Mouse (Mus musculus) forebrain, embryonic 11.5 days (tissue): Measurements from ENCODE around the gene Hivep3. TPM values are rescaled to one million over a fixed set of nuclear protein-coding genes. Genes with fewer than 3 reads are reported as not detected.

ENCODE experiments used
- ATAC-seq: fragments of 200-750 bp; cut with Nextera tagmentation; replicated peaks from 2 replicates; pipeline ENCODE4 v1.8.0; 2017; ENCODE audit warnings: moderate TSS enrichment; ENCODE audit not compliant: low FRiP score
- DNase-seq: peaks from one replicate; pipeline ENCODE4 v3.0.0-alpha.2; 2017; ENCODE audit warnings: low spot score
- H3K27ac ChIP-seq: fragments of 300-500 bp; sonication (generic); 2 replicates; pipeline ENCODE4 v1.5.1; 2014; ENCODE audit warnings: low read depth, low read length
- H3K27me3 ChIP-seq: fragments of 300-500 bp; sonication (generic); 2 replicates; pipeline ENCODE4 v1.6.1; 2014; ENCODE audit warnings: mild to moderate bottlenecking, low read length, mixed read lengths; ENCODE audit not compliant: control insufficient read depth, insufficient read depth
- H3K36me3 ChIP-seq: fragments of 300-500 bp; sonication (generic); 2 replicates; pipeline ENCODE4 v1.6.1; 2014; ENCODE audit warnings: mild to moderate bottlenecking, low read length, moderate library complexity, mixed read lengths; ENCODE audit not compliant: control insufficient read depth, insufficient read depth
- H3K4me1 ChIP-seq: fragments of 300-500 bp; sonication (generic); replicated peaks from 2 replicates; pipeline ENCODE4 v1.6.1; 2014; ENCODE audit warnings: low read length, mixed read lengths; ENCODE audit not compliant: control insufficient read depth, insufficient read depth
- H3K4me2 ChIP-seq: fragments of 300-500 bp; sonication (generic); 2 replicates; pipeline ENCODE4 v1.6.1; 2014; ENCODE audit warnings: low read depth, mild to moderate bottlenecking, low read length, moderate library complexity, mixed read lengths; ENCODE audit not compliant: severe bottlenecking
- H3K4me3 ChIP-seq: fragments of 300-500 bp; sonication (generic); 2 replicates; pipeline ENCODE4 v1.5.1; 2014; ENCODE audit warnings: low read depth, low read length
- H3K9ac ChIP-seq: fragments of 300-500 bp; sonication (generic); 2 replicates; pipeline ENCODE4 v1.6.1; 2014; ENCODE audit warnings: low read length
- H3K9me3 ChIP-seq: fragments of 300-500 bp; sonication (generic); 2 replicates; pipeline ENCODE4 v1.6.1; 2016; ENCODE audit warnings: low read length, mixed read lengths; ENCODE audit not compliant: control insufficient read depth
- WGBS: fragments of 180-500 bp; shearing (Covaris S2); extraction: QIAGEN DNeasy Blood & Tissue Kit; methylation state at CpG from one replicate; pipeline ENCODE4 v1.1.7; 2014; 5-methylcytosine and 5-hydroxymethylcytosine counted together
- polyA plus RNA-seq: library from polyadenylated mRNA; unstranded; fragments of >200 nt; fragmentation: Nextera tagmentation; extraction: Ambion mirVana; gene quantifications from 2 replicates; pipeline ENCODE4 v1.2.1, GENCODE M21; 2014

The Hivep3 gene
- polyA plus RNA-seq, 1 experiment from 2014 or later, result 2.2 TPM

GRCm38 (mm10) chr4:119937876-119938275, 204.3 kb downstream of the Hivep3 start:
- H3K27ac ChIP-seq, result no peak overlapping the region
- no peak overlapping the region for H3K9ac ChIP-seq

GRCm38 (mm10) chr4:119938518-119938917, 204.9 kb downstream of the Hivep3 start:
- Histone ChIP-seq H3K4me2 (no peak overlapping the region), H3K4me1 (no peaks in the 10 kb centered on the region), H3K27ac (no peak overlapping the region), H3K36me3 (no peaks in the 10 kb centered on the region), H3K4me3 (no peak overlapping the region), H3K27me3 (no peaks in the 10 kb centered on the region), H3K9ac (no peak overlapping the region), H3K9me3 (no peaks in the 10 kb centered on the region)
- no peak for ATAC-seq
- WGBS, result 83% methylated on average over 4 of the region's 4 CpGs
- no peak for DNase-seq

More at GRCm38 (mm10) chr4:119937876-119938275, 204.3 kb downstream of the Hivep3 start:
- H3K4me3 ChIP-seq, result no peak overlapping the region
- H3K4me1 ChIP-seq, result no peaks in the 10 kb centered on the region
- no peaks in the 10 kb centered on the region for H3K36me3 ChIP-seq
- DNase-seq (no peak), ATAC-seq (no peak)
- no peaks in the 10 kb centered on the region for H3K9me3 ChIP-seq
- H3K27me3 ChIP-seq, result no peaks in the 10 kb centered on the region
- 73% methylated on average over 7 of the region's 7 CpGs for WGBS
- H3K4me2 ChIP-seq, result no peak overlapping the region

- whole genome bisulfite sequencing, result 81% methylated on average over 6 of the region's 6 CpGs
- no peak overlapping the region for H3K4me2 ChIP-seq
- ATAC-seq (no peak), DNase-seq (no peak)
- H3K9ac ChIP-seq, result no peak overlapping the region
- no peaks in the 10 kb centered on the region for H3K36me3 ChIP-seq
- H3K27ac ChIP-seq, result no peak overlapping the region
- H3K9me3 ChIP-seq, result no peaks in the 10 kb centered on the region
- H3K27me3 ChIP-seq, result no peaks in the 10 kb centered on the region
- no peak overlapping the region for H3K4me3 ChIP-seq
- H3K4me1 ChIP-seq, result no peaks in the 10 kb centered on the region
Measured at GRCm38 (mm10) chr4:119939786-119940185, 206.2 kb downstream of the Hivep3 start.

- Histone ChIP-seq H3K9me3 (no peaks in the 10 kb centered on the region; the same call in 1 of the 2 replicates), H3K9ac (no peak overlapping the region), H3K27ac (no peak overlapping the region), H3K4me3 (no peak overlapping the region), H3K36me3 (no peaks in the 10 kb centered on the region), H3K4me2 (no peak overlapping the region), H3K4me1 (no peaks in the 10 kb centered on the region), H3K27me3 (no peaks in the 10 kb centered on the region)
- ATAC-seq, result no peak
- DNase-seq, result no peak
- 51% methylated on average over 3 of the region's 3 CpGs for WGBS
Measured at GRCm38 (mm10) chr4:119946224-119946887, 212.8 kb downstream of the Hivep3 start.

GRCm38 (mm10) chr4:119947232-119948162, 213.9 kb downstream of the Hivep3 start:
- Histone ChIP-seq H3K36me3 (no peaks in the 10 kb centered on the region), H3K4me1 (no peaks in the 10 kb centered on the region), H3K27ac (no peak overlapping the region), H3K9ac (no peak overlapping the region), H3K4me2 (no peak overlapping the region), H3K27me3 (no peaks in the 10 kb centered on the region), H3K4me3 (no peak overlapping the region), H3K9me3 (no peaks in the 10 kb centered on the region; the same call in 1 of the 2 replicates)
- ATAC-seq (no peak), DNase-seq (no peak)
- WGBS, result 81% methylated on average over 12 of the region's 12 CpGs

GRCm38 (mm10) chr4:119948406-119948805, 214.8 kb downstream of the Hivep3 start:
- no peak overlapping the region for H3K9ac ChIP-seq
- H3K27me3 ChIP-seq, result no peaks in the 10 kb centered on the region
- no peak overlapping the region for H3K4me3 ChIP-seq
- WGBS, result 88% methylated on average over 6 of the region's 6 CpGs
- ATAC-seq, result no peak
- no peaks in the 10 kb centered on the region; the same call in 1 of the 2 replicates for H3K9me3 ChIP-seq
- H3K4me2 ChIP-seq, result no peak overlapping the region
- DNase-seq, result no peak
- no peak overlapping the region for H3K27ac ChIP-seq
- no peaks in the 10 kb centered on the region for H3K4me1 ChIP-seq
- H3K36me3 ChIP-seq, result no peaks in the 10 kb centered on the region

- Histone ChIP-seq H3K4me2 (no peak overlapping the region), H3K4me1 (no peaks in the 10 kb centered on the region), H3K27me3 (no peaks in the 10 kb centered on the region), H3K4me3 (no peak overlapping the region), H3K9ac (no peak overlapping the region), H3K27ac (no peak overlapping the region), H3K9me3 (no peaks in the 10 kb centered on the region; the same call in 1 of the 2 replicates), H3K36me3 (no peaks in the 10 kb centered on the region)
- no peak for ATAC-seq
- WGBS, result 82% methylated on average over 12 of the region's 12 CpGs
- DNase-seq, result no peak
Measured at GRCm38 (mm10) chr4:119948922-119949614, 215.5 kb downstream of the Hivep3 start.

- Histone ChIP-seq H3K4me2 (no peak overlapping the region), H3K36me3 (no peaks in the 10 kb centered on the region), H3K9me3 (no peaks in the 10 kb centered on the region; the same call in 1 of the 2 replicates), H3K4me3 (no peak overlapping the region), H3K27me3 (no peaks in the 10 kb centered on the region), H3K4me1 (no peaks in the 10 kb centered on the region), H3K27ac (no peak overlapping the region), H3K9ac (no peak overlapping the region)
- no peak for DNase-seq
- 89% methylated on average over 5 of the region's 5 CpGs for WGBS
- no peak for ATAC-seq
Measured at GRCm38 (mm10) chr4:119950181-119950580, 216.6 kb downstream of the Hivep3 start.
